16 mouse cellular contexts compared by ENCODE assay signal in genomic region chr2:146787811-146788455, GRCm38 (mm10).
DNase-seq lines count a peak whose midpoint lies in the region; ATAC-seq lines count a peak whose summit lies in the region.
"Had no signal": no experiment of that assay in that cellular context is flagged by ENCODE, and none has a peak within 500 bp of the region (broad histone marks: within the 10 kb centered on the region; RNA-seq: fewer than 3 reads in every experiment).

No protein-coding gene starts in this region.

- WGBS in neural tube, embryonic 12.5 days: 53% methylated on average over 5 of the region's 5 CpGs
- 20% methylated on average over 5 of the region's 5 CpGs for WGBS in forebrain, embryonic 15.5 days
- WGBS in limb, embryonic 13.5 days: 61% methylated on average over 5 of the region's 5 CpGs
- 52% methylated on average over 5 of the region's 5 CpGs for WGBS in neural tube, embryonic 13.5 days

- no peak overlapping the region for H3K4me2 ChIP-seq in neural tube, embryonic 12.5 days (replicated peaks)
- H3K4me2 ChIP-seq in forebrain, embryonic 15.5 days (replicated peaks): no peak overlapping the region
- peak overlapping the region; percentile 42 for H3K4me2 ChIP-seq in limb, embryonic 13.5 days (replicated peaks)
- peak overlapping the region; percentile 35; the same call in 1 of the 2 replicates for H3K4me2 ChIP-seq in neural tube, embryonic 13.5 days
- H3K4me2 ChIP-seq: heart, embryonic 15.5 days; lung, embryonic 14.5 days had no signal

- H3K27ac ChIP-seq in neural tube, embryonic 12.5 days: no peak overlapping the region
- peak overlapping the region; percentile 9 for H3K27ac ChIP-seq in forebrain, embryonic 15.5 days (replicated peaks)
- peak overlapping the region; percentile 70 for H3K27ac ChIP-seq in limb, embryonic 13.5 days
- H3K27ac ChIP-seq in neural tube, embryonic 13.5 days (replicated peaks): peak overlapping the region; percentile 49
- H3K27ac ChIP-seq: heart, embryonic 15.5 days had no signal

- DNase-seq in neural tube, embryonic 10.5 days (ENCODE audit: extremely low spot score, low spot score): no peak
- DNase-seq in ovary, postnatal 10 days (ENCODE audit: low spot score): no peak
- no peak for DNase-seq in embryo, embryonic 10 days (ENCODE audit: low spot score)
- no peak for DNase-seq in layer of hippocampus, adult 11-12 months (ENCODE audit: low spot score)
- DNase-seq: B cell, adult 2 months; gastrocnemius, postnatal 14 days; kidney, postnatal 14 days had no signal

- H3K4me1 ChIP-seq in neural tube, embryonic 12.5 days: peaks cover 16% of the 10 kb centered on the region; the same call in 1 of the 2 replicates
- H3K4me1 ChIP-seq in forebrain, embryonic 15.5 days: peaks cover 16% of the 10 kb centered on the region
- peaks cover 21% of the 10 kb centered on the region for H3K4me1 ChIP-seq in limb, embryonic 13.5 days
- H3K4me1 ChIP-seq in neural tube, embryonic 13.5 days (replicated peaks): peaks cover 19% of the 10 kb centered on the region
- H3K4me1 ChIP-seq: heart, embryonic 15.5 days had no signal

- H3K36me3 ChIP-seq in neural tube, embryonic 12.5 days: no peaks in the 10 kb centered on the region
- no peaks in the 10 kb centered on the region for H3K36me3 ChIP-seq in forebrain, embryonic 15.5 days
- H3K36me3 ChIP-seq in limb, embryonic 13.5 days: no peaks in the 10 kb centered on the region
- H3K36me3 ChIP-seq in neural tube, embryonic 13.5 days: no peaks in the 10 kb centered on the region
- H3K36me3 ChIP-seq: G1E; heart, embryonic 15.5 days had no signal

- no peak overlapping the region for H3K4me3 ChIP-seq in neural tube, embryonic 12.5 days
- H3K4me3 ChIP-seq in forebrain, embryonic 15.5 days: no peak overlapping the region
- H3K4me3 ChIP-seq in limb, embryonic 13.5 days: no peak overlapping the region
- no peak overlapping the region for H3K4me3 ChIP-seq in neural tube, embryonic 13.5 days
- H3K4me3 ChIP-seq: erythroblast, embryonic 14.5 days; heart, embryonic 15.5 days had no signal

- H3K27me3 ChIP-seq in neural tube, embryonic 12.5 days (replicated peaks): no peaks in the 10 kb centered on the region
- no peaks in the 10 kb centered on the region for H3K27me3 ChIP-seq in forebrain, embryonic 15.5 days
- no peaks in the 10 kb centered on the region for H3K27me3 ChIP-seq in limb, embryonic 13.5 days
- no peaks in the 10 kb centered on the region for H3K27me3 ChIP-seq in neural tube, embryonic 13.5 days
- H3K27me3 ChIP-seq: heart, embryonic 15.5 days had no signal

- no peak overlapping the region for H3K9ac ChIP-seq in neural tube, embryonic 12.5 days
- no peak overlapping the region for H3K9ac ChIP-seq in forebrain, embryonic 15.5 days (replicated peaks)
- no peak overlapping the region for H3K9ac ChIP-seq in limb, embryonic 13.5 days
- H3K9ac ChIP-seq in neural tube, embryonic 13.5 days: 0 out of 2 replicates have a peak overlapping the region, but pooled peaks have one; percentile 54
- H3K9ac ChIP-seq: heart, embryonic 15.5 days; lung, embryonic 14.5 days had no signal

- peak; percentile 59 for ATAC-seq in neural tube, embryonic 12.5 days (ENCODE audit: low FRiP score, low read depth)
- ATAC-seq in forebrain, embryonic 15.5 days (replicated peaks): peak; percentile 52
- peak; percentile 68 for ATAC-seq in limb, embryonic 13.5 days (ENCODE audit: low FRiP score, low read depth)
- peak; percentile 63 for ATAC-seq in neural tube, embryonic 13.5 days (ENCODE audit: low read depth)
- ATAC-seq: activated CD4-positive, CD25-positive, alpha-beta regulatory T cell, adult 4 months had no signal

- H3K9me3 ChIP-seq in neural tube, embryonic 12.5 days: no peaks in the 10 kb centered on the region
- no peaks in the 10 kb centered on the region for H3K9me3 ChIP-seq in forebrain, embryonic 15.5 days
- H3K9me3 ChIP-seq in limb, embryonic 13.5 days: no peaks in the 10 kb centered on the region
- no peaks in the 10 kb centered on the region for H3K9me3 ChIP-seq in neural tube, embryonic 13.5 days
- H3K9me3 ChIP-seq: heart, embryonic 15.5 days had no signal

Comparison
In these comparisons a context has a peak if more than half of its experiments do, and no peak if none do; other contexts are left out.
1. H3K4me2 ChIP-seq: peak in limb, embryonic 13.5 days (single experiment) and neural tube, embryonic 13.5 days (single experiment); none in neural tube, embryonic 12.5 days (single experiment) and forebrain, embryonic 15.5 days (single experiment).
2. Peak in every context shown above with its lines, with median percentiles within 50 percentile points of each other: ATAC-seq.